Mouse (Mus musculus) erythroblast, embryonic 14.5 days (primary cell): ENCODE data around the gene Cfap43. TPM values are rescaled to one million over a fixed set of nuclear protein-coding genes. Genes with fewer than 3 reads are reported as not detected.

ENCODE experiments used
- H3K27me3 ChIP-seq: 2 replicates; pipeline ENCODE4 v1.6.1; 2012; ENCODE audit warnings: inconsistent platforms; ENCODE audit not compliant: control insufficient read depth
- H3K36me3 ChIP-seq: 2 replicates; pipeline ENCODE4 v1.6.1; 2012; ENCODE audit warnings: mild to moderate bottlenecking, inconsistent platforms; ENCODE audit not compliant: control insufficient read depth
- H3K4me1 ChIP-seq: 2 replicates; pipeline ENCODE4 v1.6.1; 2012; ENCODE audit warnings: inconsistent platforms; ENCODE audit not compliant: control insufficient read depth
- H3K4me3 ChIP-seq: replicated peaks from 2 replicates; pipeline ENCODE3; 2012; ENCODE audit warnings: moderate library complexity, mild to moderate bottlenecking, inconsistent platforms
- H3K9me3 ChIP-seq: 2 replicates; pipeline ENCODE4 v1.6.1; 2012; ENCODE audit warnings: low read length, inconsistent platforms, mixed read lengths; ENCODE audit not compliant: control insufficient read depth
- GATA1 ChIP-seq: IDR thresholded peaks from 2 replicates; pipeline ENCODE4 v1.6.1; 2012; ENCODE audit warnings: low read length, inconsistent platforms, mixed read lengths
- TAL1 ChIP-seq: IDR thresholded peaks from 3 replicates; pipeline ENCODE4 v1.6.1; 2012; ENCODE audit warnings: low read length, inconsistent platforms, mixed read lengths
- polyA plus RNA-seq: library from polyadenylated mRNA; stranded (reverse); fragments of >175 nt; gene quantifications from 2 replicates; pipeline ENCODE4 v1.2.3, GENCODE M21; 2012

Cfap43 gene
- polyA plus RNA-seq, 1 experiment, result not detected

- no peak for TF ChIP-seq GATA1
- no peak for TF ChIP-seq TAL1
- Histone ChIP-seq H3K4me3 (no peak overlapping the region), H3K27me3 (no peaks in the 10 kb centered on the region), H3K9me3 (no peaks in the 10 kb centered on the region), H3K4me1 (peaks cover 58% of the 10 kb centered on the region), H3K36me3 (peaks cover 22% of the 10 kb centered on the region)
Observed at GRCm38 (mm10) chr19:47907596-47907995, 11.5 kb downstream of the Cfap43 start.

- Histone ChIP-seq H3K4me1 (peaks cover 51% of the 10 kb centered on the region), H3K4me3 (no peak overlapping the region), H3K27me3 (no peaks in the 10 kb centered on the region), H3K36me3 (peaks cover 12% of the 10 kb centered on the region), H3K9me3 (no peaks in the 10 kb centered on the region)
- TF ChIP-seq GATA1, result no peak
- no peak for TF ChIP-seq TAL1
Observed at GRCm38 (mm10) chr19:47905603-47906002, 13.5 kb downstream of the Cfap43 start.

DNA sequence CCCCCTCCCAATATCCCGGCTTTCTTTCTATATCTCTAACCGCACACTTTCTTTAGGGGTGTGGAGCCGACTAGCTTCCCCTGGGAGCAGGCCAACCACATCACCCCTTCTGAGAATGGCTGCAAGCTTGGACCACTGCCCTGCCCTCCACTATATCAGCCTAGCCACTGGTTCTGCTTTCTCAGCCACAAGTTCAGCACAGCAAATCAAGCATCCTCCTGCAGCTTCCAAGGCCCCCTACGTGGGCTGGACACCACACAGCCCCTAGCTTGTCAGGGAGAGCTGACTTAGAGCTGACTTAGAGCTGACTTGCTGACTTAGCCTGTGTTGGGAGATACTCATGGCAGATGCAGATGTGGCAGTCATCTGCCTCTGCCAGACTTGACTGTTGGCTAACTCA lies 14.0 kb downstream of the Cfap43 start:
- H3K4me1 ChIP-seq, result peaks cover 50% of the 10 kb centered on the region
- peaks cover 14% of the 10 kb centered on the region for H3K36me3 ChIP-seq
- H3K9me3 ChIP-seq, result no peaks in the 10 kb centered on the region
- no peak for TF ChIP-seq GATA1
- no peak for TF ChIP-seq TAL1
- H3K27me3 ChIP-seq, result no peaks in the 10 kb centered on the region
- no peak overlapping the region for H3K4me3 ChIP-seq

GRCm38 (mm10) chr19:47903679-47904078 lies 15.4 kb downstream of the Cfap43 start:
- TF ChIP-seq TAL1 (no peak), GATA1 (no peak)

GRCm38 (mm10) chr19:47902316-47903201 lies 16.5 kb downstream of the Cfap43 start:
- H3K4me1 ChIP-seq, result peaks cover 50% of the 10 kb centered on the region
- no peak overlapping the region for H3K4me3 ChIP-seq
- peaks cover 19% of the 10 kb centered on the region for H3K36me3 ChIP-seq
- H3K9me3 ChIP-seq, result no peaks in the 10 kb centered on the region
- TF ChIP-seq TAL1, result no peak
- TF ChIP-seq GATA1, result no peak
- no peaks in the 10 kb centered on the region for H3K27me3 ChIP-seq

More at GRCm38 (mm10) chr19:47903679-47904078, 15.4 kb downstream of the Cfap43 start:
- Histone ChIP-seq H3K27me3 (no peaks in the 10 kb centered on the region), H3K9me3 (no peaks in the 10 kb centered on the region), H3K4me3 (no peak overlapping the region), H3K36me3 (peaks cover 15% of the 10 kb centered on the region), H3K4me1 (peaks cover 50% of the 10 kb centered on the region)

DNA sequence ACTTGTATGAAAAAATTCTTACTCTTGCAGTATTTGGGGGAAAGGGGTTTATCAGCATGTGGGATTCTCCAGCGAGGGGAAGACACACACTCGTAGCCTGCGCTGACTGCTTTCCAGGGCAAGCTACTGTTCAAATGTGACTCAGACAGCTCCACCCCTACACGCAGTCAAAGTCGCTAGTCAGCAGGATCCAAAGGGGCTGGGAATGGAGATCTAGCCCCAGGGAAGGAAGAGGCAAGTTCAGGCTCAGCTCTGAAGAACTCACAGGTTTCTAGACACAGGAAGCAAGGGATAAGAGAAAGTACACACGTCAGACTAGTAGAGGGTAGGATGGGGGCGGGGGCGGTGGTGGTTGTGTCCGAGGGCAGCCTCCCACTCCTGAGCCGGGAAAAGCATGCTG lies 18.5 kb downstream of the Cfap43 start:
- peaks cover 45% of the 10 kb centered on the region for H3K4me1 ChIP-seq
- no peaks in the 10 kb centered on the region for H3K9me3 ChIP-seq
- no peak overlapping the region for H3K4me3 ChIP-seq
- no peaks in the 10 kb centered on the region for H3K27me3 ChIP-seq
- TF ChIP-seq GATA1 (no peak), TAL1 (no peak)
- peaks cover 37% of the 10 kb centered on the region for H3K36me3 ChIP-seq

- no peaks in the 10 kb centered on the region for H3K27me3 ChIP-seq
- peaks cover 40% of the 10 kb centered on the region for H3K4me1 ChIP-seq
- no peak overlapping the region for H3K4me3 ChIP-seq
- no peaks in the 10 kb centered on the region for H3K9me3 ChIP-seq
- H3K36me3 ChIP-seq, result peaks cover 39% of the 10 kb centered on the region
- TF ChIP-seq TAL1, result no peak
- no peak for TF ChIP-seq GATA1
Observed at GRCm38 (mm10) chr19:47900012-47900411, 19.1 kb downstream of the Cfap43 start.

DNA sequence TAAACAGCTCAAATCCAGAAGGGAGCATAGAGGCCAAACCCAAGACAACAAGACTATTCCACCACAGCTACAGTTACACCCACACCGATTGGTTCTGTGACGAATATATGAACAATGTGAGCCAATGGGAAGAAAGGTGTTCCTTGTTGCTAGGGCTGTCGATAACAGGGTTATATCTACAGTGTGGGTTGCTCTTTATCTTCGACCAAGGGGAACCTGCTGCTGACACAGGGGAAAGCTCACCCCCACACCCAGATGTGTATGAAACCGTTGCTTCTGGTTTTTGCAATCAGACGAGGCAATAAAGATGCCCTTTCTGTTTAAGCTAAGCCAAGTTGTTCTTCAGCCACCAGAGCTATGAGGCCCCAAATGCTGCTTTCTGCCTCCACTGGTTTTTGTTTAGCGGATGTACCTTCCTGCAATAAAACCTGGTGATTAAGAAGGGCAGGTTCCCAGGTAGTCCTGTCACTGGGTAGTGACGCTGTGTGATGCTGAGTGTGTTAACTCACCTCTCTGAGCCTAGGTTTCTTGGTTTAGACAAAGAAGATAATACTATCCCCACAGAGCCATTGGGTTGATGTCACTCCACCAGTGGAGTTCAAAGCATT lies 20.5 kb downstream of the Cfap43 start:
- Histone ChIP-seq H3K27me3 (no peaks in the 10 kb centered on the region), H3K36me3 (peaks cover 40% of the 10 kb centered on the region), H3K9me3 (no peaks in the 10 kb centered on the region), H3K4me1 (peaks cover 38% of the 10 kb centered on the region), H3K4me3 (no peak overlapping the region)
- TF ChIP-seq TAL1, result no peak
- no peak for TF ChIP-seq GATA1

GRCm38 (mm10) chr19:47893092-47893491 lies 26.0 kb downstream of the Cfap43 start:
- H3K27me3 ChIP-seq, result no peaks in the 10 kb centered on the region
- H3K4me1 ChIP-seq, result peaks cover 11% of the 10 kb centered on the region
- H3K9me3 ChIP-seq, result no peaks in the 10 kb centered on the region
- peaks cover 37% of the 10 kb centered on the region for H3K36me3 ChIP-seq
- no peak overlapping the region for H3K4me3 ChIP-seq
- TF ChIP-seq GATA1 (no peak), TAL1 (no peak)
